Mouse (Mus musculus) splenic B cell, adult 2 months (primary cell): Measurements from ENCODE around the gene Col13a1.

Experiments
- DNase-seq: peaks from one replicate; pipeline ENCODE4 v3.0.0-alpha.2; 2011; ENCODE audit warnings: low read depth, low spot score
- H3K27me3 ChIP-seq: 2 replicates; pipeline ENCODE4 v1.6.1; 2012; ENCODE audit warnings: mild to moderate bottlenecking, low read length, moderate library complexity, mixed read lengths; ENCODE audit not compliant: control insufficient read depth, poor library complexity, insufficient read depth, severe bottlenecking
- H3K36me3 ChIP-seq: 2 replicates; pipeline ENCODE4 v1.6.1; 2012; ENCODE audit warnings: mild to moderate bottlenecking, low read length, moderate library complexity, mixed read lengths; ENCODE audit not compliant: control insufficient read depth, poor library complexity, insufficient read depth, severe bottlenecking

Col13a1 gene

GRCm38 (mm10) chr10:61811987-61812386, 166.9 kb downstream of the Col13a1 start:
- no peak for DNase-seq
- H3K27me3 ChIP-seq = no peaks in the 10 kb centered on the region

GRCm38 (mm10) chr10:61798133-61798576, 180.8 kb downstream of the Col13a1 start:
- no peaks in the 10 kb centered on the region for H3K36me3 ChIP-seq
- H3K27me3 ChIP-seq = no peaks in the 10 kb centered on the region
- DNase-seq = no peak

More at GRCm38 (mm10) chr10:61811987-61812386, 166.9 kb downstream of the Col13a1 start:
- H3K36me3 ChIP-seq = no peaks in the 10 kb centered on the region

- no peak for DNase-seq
- H3K27me3 ChIP-seq = no peaks in the 10 kb centered on the region
- no peaks in the 10 kb centered on the region for H3K36me3 ChIP-seq
Observed at GRCm38 (mm10) chr10:61795458-61795857, 183.4 kb downstream of the Col13a1 start.

- Histone ChIP-seq H3K36me3 (no peaks in the 10 kb centered on the region), H3K27me3 (no peaks in the 10 kb centered on the region)
- no peak for DNase-seq
Observed at GRCm38 (mm10) chr10:61794971-61795370, 183.9 kb downstream of the Col13a1 start.

GRCm38 (mm10) chr10:61793015-61793414, 185.9 kb downstream of the Col13a1 start:
- no peak for DNase-seq
- no peaks in the 10 kb centered on the region; the same call in 1 of the 2 replicates for H3K36me3 ChIP-seq
- H3K27me3 ChIP-seq = no peaks in the 10 kb centered on the region

GRCm38 (mm10) chr10:61788499-61788898, 190.4 kb downstream of the Col13a1 start:
- DNase-seq = no peak
- Histone ChIP-seq H3K27me3 (no peaks in the 10 kb centered on the region), H3K36me3 (no peaks in the 10 kb centered on the region; the same call in 1 of the 2 replicates)
